Mouse (Mus musculus): ENCODE measurements at regions not wholly inside any gene's neighbourhood (a gene's known extent, or its start where the extent isn't known, plus 50 kb on each side); places are given as distances from the start of the nearest gene placed in this dataset.
"Not testable (repeated sequence)": the region's sequence is repeated elsewhere in the genome, so short reads cannot be mapped to it uniquely, and the experiment has no call there.

- Histone ChIP-seq H3K9ac (no peak overlapping the region), H3K9me3 (no peaks in the 10 kb centered on the region), H3K4me3 (no peak overlapping the region), H3K4me1 (no peaks in the 10 kb centered on the region), H3K36me3 (replicated peaks) (no peaks in the 10 kb centered on the region), H3K4me2 (no peak overlapping the region), H3K27ac (no peak overlapping the region), H3K27me3 (replicated peaks) (no peaks in the 10 kb centered on the region)
- ATAC-seq (replicated peaks) = no peak
These were observed 100.0 kb upstream of the Tbl1x start for GRCm38 (mm10) chrX:77410812-77411211.

- Histone ChIP-seq H3K4me3 (no peak overlapping the region), H3K27me3 (replicated peaks) (no peaks in the 10 kb centered on the region), H3K27ac (no peak overlapping the region), H3K36me3 (replicated peaks) (no peaks in the 10 kb centered on the region), H3K9me3 (no peaks in the 10 kb centered on the region), H3K9ac (no peak overlapping the region), H3K4me1 (no peaks in the 10 kb centered on the region), H3K4me2 (no peak overlapping the region)
- no peak for ATAC-seq (replicated peaks)
These were observed 96.7 kb upstream of the Tbl1x start for GRCm38 (mm10) chrX:77414156-77414555.

- no peak overlapping the region for H3K9ac ChIP-seq
- no peaks in the 10 kb centered on the region for H3K9me3 ChIP-seq
- no peak overlapping the region for H3K4me2 ChIP-seq
- no peak overlapping the region for H3K27ac ChIP-seq
- no peaks in the 10 kb centered on the region for H3K36me3 ChIP-seq (replicated peaks)
- no peak overlapping the region for H3K4me3 ChIP-seq
- H3K27me3 ChIP-seq (replicated peaks) = no peaks in the 10 kb centered on the region
- no peaks in the 10 kb centered on the region for H3K4me1 ChIP-seq
- ATAC-seq (replicated peaks) = no peak
These were observed 93.0 kb upstream of the Tbl1x start for GRCm38 (mm10) chrX:77417766-77418165.

GRCm38 (mm10) chrX:77422206-77422605 is 88.6 kb upstream of the Tbl1x start:
- no peak for ATAC-seq (replicated peaks)
- H3K4me3 ChIP-seq = no peak overlapping the region
- no peak overlapping the region for H3K9ac ChIP-seq
- no peaks in the 10 kb centered on the region for H3K9me3 ChIP-seq
- H3K36me3 ChIP-seq (replicated peaks) = no peaks in the 10 kb centered on the region
- no peak overlapping the region for H3K4me2 ChIP-seq
- H3K27me3 ChIP-seq (replicated peaks) = no peaks in the 10 kb centered on the region
- H3K4me1 ChIP-seq = no peaks in the 10 kb centered on the region
- WGBS = 79% methylated on average over 2 of the region's 2 CpGs
- no peak overlapping the region for H3K27ac ChIP-seq

GRCm38 (mm10) chrX:77424792-77425727 is 85.8 kb upstream of the Tbl1x start:
- 86% methylated on average over 3 of the region's 3 CpGs for WGBS
- no peak for ATAC-seq (replicated peaks)

GRCm38 (mm10) chrX:77425728-77426102 is 85.1 kb upstream of the Tbl1x start:
- H3K9ac ChIP-seq; H3K4me3 ChIP-seq; H3K4me1 ChIP-seq; H3K4me2 ChIP-seq; ATAC-seq (replicated peaks); H3K27me3 ChIP-seq (replicated peaks); H3K27ac ChIP-seq; H3K36me3 ChIP-seq (replicated peaks); H3K9me3 ChIP-seq: not testable (repeated sequence)
- 75% methylated on average over 3 of the region's 3 CpGs for WGBS

More at GRCm38 (mm10) chrX:77424792-77425727, 85.8 kb upstream of the Tbl1x start:
- no peaks in the 10 kb centered on the region for H3K36me3 ChIP-seq (replicated peaks)
- H3K27ac ChIP-seq = no peak overlapping the region
- no peak overlapping the region for H3K4me3 ChIP-seq
- H3K4me1 ChIP-seq = no peaks in the 10 kb centered on the region
- no peaks in the 10 kb centered on the region for H3K27me3 ChIP-seq (replicated peaks)
- H3K9ac ChIP-seq = no peak overlapping the region
- no peak overlapping the region for H3K4me2 ChIP-seq
- H3K9me3 ChIP-seq = no peaks in the 10 kb centered on the region

GRCm38 (mm10) chrX:77426836-77427235 is 84.0 kb upstream of the Tbl1x start:
- H3K9ac ChIP-seq; H3K9me3 ChIP-seq; H3K4me2 ChIP-seq; H3K27me3 ChIP-seq (replicated peaks); H3K4me1 ChIP-seq; H3K36me3 ChIP-seq (replicated peaks); H3K27ac ChIP-seq; H3K4me3 ChIP-seq; ATAC-seq (replicated peaks): not testable (repeated sequence)
- 87% methylated on average over 6 of the region's 6 CpGs for WGBS

GRCm38 (mm10) chrX:77432001-77432565 is 78.7 kb upstream of the Tbl1x start:
- Histone ChIP-seq H3K9ac (no peak overlapping the region), H3K4me2 (no peak overlapping the region), H3K9me3 (no peaks in the 10 kb centered on the region), H3K27me3 (replicated peaks) (no peaks in the 10 kb centered on the region), H3K4me1 (peaks cover 3% of the 10 kb centered on the region; the same call in 1 of the 2 replicates), H3K36me3 (replicated peaks) (no peaks in the 10 kb centered on the region), H3K4me3 (no peak overlapping the region), H3K27ac (peak overlapping the region; percentile 75)
- 75% methylated on average over 2 of the region's 2 CpGs for WGBS
- ATAC-seq (replicated peaks) = no peak

- Histone ChIP-seq H3K4me2 (peak overlapping the region; percentile 40), H3K9ac (no peak overlapping the region), H3K9me3 (no peaks in the 10 kb centered on the region), H3K27me3 (replicated peaks) (no peaks in the 10 kb centered on the region), H3K36me3 (replicated peaks) (no peaks in the 10 kb centered on the region), H3K27ac (peak overlapping the region; percentile 75), H3K4me1 (peaks cover 3% of the 10 kb centered on the region; the same call in 1 of the 2 replicates), H3K4me3 (peak overlapping the region; percentile 20)
- WGBS = 22% methylated on average over 28 of the region's 29 CpGs
- ATAC-seq (replicated peaks) = peak; percentile 97
These were observed 77.7 kb upstream of the Tbl1x start for GRCm38 (mm10) chrX:77432846-77433810.

GRCm38 (mm10) chrX:77433811-77434192 is 77.0 kb upstream of the Tbl1x start:
- Histone ChIP-seq H3K27me3 (replicated peaks) (no peaks in the 10 kb centered on the region), H3K27ac (peak overlapping the region; percentile 75), H3K9ac (no peak overlapping the region), H3K36me3 (replicated peaks) (no peaks in the 10 kb centered on the region), H3K4me1 (peaks cover 3% of the 10 kb centered on the region; the same call in 1 of the 2 replicates), H3K4me3 (peak overlapping the region; percentile 20), H3K4me2 (peak overlapping the region; percentile 40), H3K9me3 (no peaks in the 10 kb centered on the region)
- ATAC-seq (replicated peaks) = peak; percentile 69
- 29% methylated on average over 3 of the region's 3 CpGs for WGBS

GRCm38 (mm10) chrX:77443852-77444492 is 66.8 kb upstream of the Tbl1x start:
- no peaks in the 10 kb centered on the region for H3K27me3 ChIP-seq (replicated peaks)
- H3K27ac ChIP-seq = no peak overlapping the region
- no peak for ATAC-seq (replicated peaks)
- no peak overlapping the region for H3K9ac ChIP-seq
- no peak overlapping the region for H3K4me2 ChIP-seq
- H3K4me1 ChIP-seq = no peaks in the 10 kb centered on the region
- 40% methylated on average over 3 of the region's 3 CpGs for WGBS
- H3K4me3 ChIP-seq = no peak overlapping the region
- 0 out of 2 replicates have a peak, but pooled peaks cover 3% of the 10 kb centered on the region for H3K9me3 ChIP-seq
- H3K36me3 ChIP-seq (replicated peaks) = no peaks in the 10 kb centered on the region

GRCm38 (mm10) chrX:77446755-77447154 is 64.1 kb upstream of the Tbl1x start:
- H3K9me3 ChIP-seq = 0 out of 2 replicates have a peak, but pooled peaks cover 3% of the 10 kb centered on the region
- no peaks in the 10 kb centered on the region for H3K27me3 ChIP-seq (replicated peaks)
- H3K9ac ChIP-seq = no peak overlapping the region
- no peak for ATAC-seq (replicated peaks)
- WGBS = 82% methylated on average over 3 of the region's 3 CpGs
- H3K4me3 ChIP-seq = no peak overlapping the region
- H3K4me2 ChIP-seq = no peak overlapping the region
- H3K27ac ChIP-seq = no peak overlapping the region
- no peaks in the 10 kb centered on the region for H3K36me3 ChIP-seq (replicated peaks)
- no peaks in the 10 kb centered on the region for H3K4me1 ChIP-seq

Data from midbrain, embryonic 15.5 days (tissue).